Mouse (Mus musculus): Measurements from ENCODE around the gene Ube2b.

Gene Ube2b

GRCm38 (mm10) chr11:52000290-52000962 is at the start of gene Ube2b:
Ube2b (minus strand) TSS chr11:52000762.
- DNase-seq = peak; percentile 97

GRCm38 (mm10) chr11:52046446-52047165 is 46.0 kb upstream of the Ube2b start:
- no peak for DNase-seq

GRCm38 (mm10) chr11:52044156-52044555 is 43.6 kb upstream of the Ube2b start:
- DNase-seq = no peak

- DNase-seq = no peak
These were observed 42.7 kb upstream of the Ube2b start for GRCm38 (mm10) chr11:52043224-52043623.

- DNase-seq = no peak
These were observed 37.1 kb upstream of the Ube2b start for GRCm38 (mm10) chr11:52037659-52038058.

- DNase-seq = no peak
These were observed 35.3 kb upstream of the Ube2b start for GRCm38 (mm10) chr11:52035905-52036304.

- no peak for DNase-seq
These were observed 33.4 kb upstream of the Ube2b start for GRCm38 (mm10) chr11:52033953-52034352.

- no peak for DNase-seq
These were observed 31.8 kb upstream of the Ube2b start for GRCm38 (mm10) chr11:52032356-52032755.

- no peak for DNase-seq
These were observed 17.7 kb upstream of the Ube2b start for GRCm38 (mm10) chr11:52018217-52018616.

GRCm38 (mm10) chr11:52011541-52011940 is 11.0 kb upstream of the Ube2b start:
- no peak for DNase-seq

GRCm38 (mm10) chr11:52011011-52011410 is 10.4 kb upstream of the Ube2b start:
- DNase-seq = no peak

- no peak for DNase-seq
These were observed 5.0 kb upstream of the Ube2b start for GRCm38 (mm10) chr11:52005586-52005985.

- DNase-seq = peak; percentile 80
These were observed 3.4 kb upstream of the Ube2b start, which contains the start of gene Cdkl3 for GRCm38 (mm10) chr11:52003772-52004528. Cdkl3 (plus strand) TSS chr11:52004221.

GRCm38 (mm10) chr11:52003505-52003771 is 2.9 kb upstream of the Ube2b start:
- DNase-seq = no peak

GRCm38 (mm10) chr11:52002842-52003504 is 2.4 kb upstream of the Ube2b start:
- no peak for DNase-seq

- DNase-seq = no peak
These were observed 1.3 kb upstream of the Ube2b start for GRCm38 (mm10) chr11:52001861-52002260.

GRCm38 (mm10) chr11:52001341-52001740 is 779 bp upstream of the Ube2b start:
- DNase-seq = no peak

- DNase-seq = peak; percentile 25
These were observed 812 bp downstream of the Ube2b start for GRCm38 (mm10) chr11:51999611-52000289.

GRCm38 (mm10) chr11:51971644-51972043 is 28.9 kb downstream of the Ube2b start:
- DNase-seq = no peak

GRCm38 (mm10) chr11:51969511-51969910 is 31.1 kb downstream of the Ube2b start:
- no peak for DNase-seq

GRCm38 (mm10) chr11:51968896-51969295 is 31.7 kb downstream of the Ube2b start:
- no peak for DNase-seq
